Mouse (Mus musculus): ENCODE results near the gene Plekhn1.

Gene Plekhn1

GRCm38 (mm10) chr4:156234701-156235213 lies at the start of gene Plekhn1:
Gene Plekhn1 (minus strand): TSS chr4:156234857.
- DNase-seq = peak; percentile 82

GRCm38 (mm10) chr4:156255078-156255839 lies 20.6 kb upstream of the Plekhn1 start, which contains the start of gene Samd11:
Gene Samd11 (minus strand): TSS chr4:156255657.
- DNase-seq = no peak

GRCm38 (mm10) chr4:156254361-156255077 lies 19.9 kb upstream of the Plekhn1 start:
- DNase-seq = no peak

GRCm38 (mm10) chr4:156253043-156253442 lies 18.4 kb upstream of the Plekhn1 start:
- DNase-seq = no peak

GRCm38 (mm10) chr4:156252619-156253018 lies 18.0 kb upstream of the Plekhn1 start:
- DNase-seq = no peak

- DNase-seq = no peak
These were observed 17.5 kb upstream of the Plekhn1 start for GRCm38 (mm10) chr4:156252140-156252539.

- DNase-seq = no peak
These were observed 16.4 kb upstream of the Plekhn1 start for GRCm38 (mm10) chr4:156251081-156251480.

- no peak for DNase-seq
These were observed 14.9 kb upstream of the Plekhn1 start for GRCm38 (mm10) chr4:156249567-156249966.

- peak; percentile 59 for DNase-seq
These were observed 2.2 kb upstream of the Plekhn1 start for GRCm38 (mm10) chr4:156236651-156237447.

- DNase-seq = peak; percentile 89
These were observed 1.3 kb upstream of the Plekhn1 start, which contains the start of gene Noc2l for GRCm38 (mm10) chr4:156235808-156236533. Gene Noc2l (plus strand): TSS chr4:156236010.

- DNase-seq = no peak
These were observed 708 bp upstream of the Plekhn1 start for GRCm38 (mm10) chr4:156235360-156235770.

GRCm38 (mm10) chr4:156234021-156234501 lies 596 bp downstream of the Plekhn1 start:
- no peak for DNase-seq

GRCm38 (mm10) chr4:156228393-156229024 lies 6.1 kb downstream of the Plekhn1 start:
- no peak for DNase-seq

- no peak for DNase-seq
These were observed 6.8 kb downstream of the Plekhn1 start for GRCm38 (mm10) chr4:156227752-156228392.

GRCm38 (mm10) chr4:156224276-156224675 lies 10.4 kb downstream of the Plekhn1 start:
- no peak for DNase-seq

GRCm38 (mm10) chr4:156219936-156220335 lies 14.7 kb downstream of the Plekhn1 start:
- no peak for DNase-seq

- no peak for DNase-seq
These were observed 16.8 kb downstream of the Plekhn1 start for GRCm38 (mm10) chr4:156217838-156218237.

- DNase-seq = no peak
These were observed 17.5 kb downstream of the Plekhn1 start for GRCm38 (mm10) chr4:156217022-156217669.

- DNase-seq = no peak
These were observed 18.5 kb downstream of the Plekhn1 start for GRCm38 (mm10) chr4:156216196-156216595.

GRCm38 (mm10) chr4:156215649-156216048 lies 19.0 kb downstream of the Plekhn1 start, which contains the start of gene Perm1:
Gene Perm1 (plus strand): TSS chr4:156215868.
- DNase-seq = no peak

Data from cerebellum, adult 11-12 months (tissue).